Mouse (Mus musculus) 3T3-L1 (cell line): ENCODE measurements around the gene Ctsa.
A peak's percentile ranks its signal among the peaks of the same experiment; 100 is the strongest.

Source experiments
- DNase-seq: peaks from one replicate; pipeline ENCODE4 v3.0.0-alpha.2; 2015; ENCODE audit warnings: low read depth, low spot score

Gene Ctsa

DNA sequence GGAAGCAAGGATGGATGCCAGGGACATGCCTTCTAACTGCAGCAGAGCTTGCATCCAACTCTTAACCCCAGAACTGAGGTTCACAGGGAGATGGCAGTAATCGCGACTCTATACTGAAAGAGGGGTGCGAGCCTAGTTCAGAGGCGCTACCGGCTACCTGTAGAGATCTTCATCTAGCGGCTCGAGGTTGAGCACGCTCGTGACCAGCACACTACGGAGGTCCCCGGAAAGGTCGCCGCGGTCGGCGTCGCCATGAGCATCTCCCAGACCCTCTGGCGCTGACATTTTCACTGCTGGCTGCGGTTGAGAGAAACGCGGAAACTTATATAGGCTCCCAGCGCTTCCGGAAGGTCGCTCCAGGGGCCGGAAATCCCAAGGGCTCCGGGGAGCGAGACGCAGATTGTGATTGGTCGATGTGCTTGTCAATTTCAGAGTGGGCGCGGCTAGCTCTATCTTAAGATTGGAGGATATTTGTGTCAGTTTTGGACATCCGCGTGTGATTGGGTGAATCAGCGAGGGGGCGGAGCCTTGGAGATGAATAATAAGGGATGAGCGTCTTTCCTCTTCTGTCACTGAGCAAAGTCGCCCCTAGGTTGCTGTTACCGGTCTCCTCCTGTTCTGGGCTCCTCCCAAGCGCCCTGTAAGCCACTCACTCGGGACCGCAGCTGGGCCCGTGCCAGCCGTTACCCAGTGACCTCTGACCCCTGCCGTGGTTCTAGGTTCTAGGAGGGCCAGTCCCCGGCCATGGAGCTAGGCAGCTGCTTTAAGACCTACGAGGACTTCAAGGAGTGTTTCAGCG, 27.9 kb upstream of the Ctsa start, which contains the start of the genes Acot8 and Zswim3:
TSS of gene Acot8 (minus strand) at position 350 of the 799 bp plus-strand sequence.
TSS of gene Zswim3 (plus strand) at position 566 of the 799 bp plus-strand sequence.
- DNase-seq: peak; percentile 99

DNA sequence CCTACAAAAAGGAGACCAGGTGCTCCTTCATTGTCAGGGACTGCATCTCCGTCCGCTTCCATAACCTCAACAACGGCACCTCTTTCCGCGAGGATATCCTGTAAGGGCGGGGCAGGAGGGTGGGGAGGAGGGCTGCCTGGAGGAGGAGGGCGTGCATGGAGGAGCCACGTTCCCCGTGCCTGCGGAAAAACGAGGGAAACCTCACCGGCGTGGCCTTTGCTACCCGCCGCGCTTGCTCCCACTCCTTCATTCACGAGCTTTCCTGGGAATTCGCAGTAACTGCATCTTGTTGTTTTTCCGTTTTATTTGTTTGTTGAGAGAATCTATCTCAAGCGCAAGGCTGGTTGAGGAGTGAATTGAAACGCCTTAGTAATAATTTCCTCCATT, 27.3 kb upstream of the Ctsa start:
- DNase-seq: no peak

DNA sequence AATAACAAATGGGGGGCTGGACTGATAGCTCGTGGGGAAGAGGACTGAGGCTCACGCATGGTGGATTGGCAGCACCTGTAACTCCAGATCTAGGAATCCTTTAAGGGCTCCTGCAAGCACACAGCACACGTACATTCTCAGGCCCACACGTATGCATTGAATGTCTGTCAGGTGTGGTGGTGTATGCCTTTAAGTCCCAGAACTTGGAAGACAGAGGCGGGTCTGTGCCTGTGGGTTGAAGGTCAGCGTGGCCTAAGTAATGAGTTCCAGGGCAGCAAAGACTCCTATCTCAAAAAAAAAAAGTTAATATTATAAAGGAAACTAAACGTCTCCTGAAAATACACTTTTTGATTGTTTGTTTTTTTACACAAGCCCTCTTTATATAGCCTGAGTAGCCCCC, 26.1 kb upstream of the Ctsa start:
- DNase-seq: no peak

DNA sequence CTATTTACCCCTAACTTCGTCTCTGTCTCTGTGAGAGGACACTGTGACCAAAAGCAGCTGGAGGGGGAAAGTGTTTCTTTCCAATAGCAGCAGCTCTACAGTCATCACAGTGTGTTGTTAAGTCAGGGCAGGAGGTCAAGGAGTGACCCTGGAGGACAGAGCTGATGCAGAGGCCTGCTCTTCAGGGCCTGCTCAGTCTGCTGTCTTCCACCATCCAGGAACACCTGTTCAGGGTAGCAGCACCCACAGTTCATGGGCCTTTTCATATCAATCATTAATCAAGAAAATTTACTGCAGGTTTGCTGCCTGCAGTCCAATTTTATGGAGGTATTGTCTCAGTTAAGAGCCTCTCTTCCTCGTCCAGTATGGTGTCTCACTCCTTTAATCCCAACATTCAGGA, 19.1 kb upstream of the Ctsa start:
- no peak for DNase-seq

DNA sequence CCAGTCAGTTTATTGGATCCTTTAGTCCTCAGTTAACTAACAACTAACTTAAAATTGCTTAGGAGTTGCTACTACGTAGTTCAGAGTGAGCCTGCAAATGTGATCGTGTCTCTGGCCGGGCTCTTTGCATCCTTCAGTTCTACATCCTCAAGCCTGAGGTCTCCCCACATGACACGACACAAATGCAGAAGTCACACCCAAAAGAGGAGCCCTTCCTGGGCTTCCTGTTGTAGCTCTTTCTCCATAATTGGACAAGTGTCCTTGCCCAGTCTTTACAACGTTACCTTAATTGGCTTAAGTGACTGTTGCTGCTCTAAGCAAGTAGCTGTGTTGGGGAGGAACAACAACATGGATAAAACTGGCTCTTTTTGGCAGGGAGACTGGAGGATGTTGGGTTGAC, 17.3 kb upstream of the Ctsa start:
- DNase-seq: no peak

DNA sequence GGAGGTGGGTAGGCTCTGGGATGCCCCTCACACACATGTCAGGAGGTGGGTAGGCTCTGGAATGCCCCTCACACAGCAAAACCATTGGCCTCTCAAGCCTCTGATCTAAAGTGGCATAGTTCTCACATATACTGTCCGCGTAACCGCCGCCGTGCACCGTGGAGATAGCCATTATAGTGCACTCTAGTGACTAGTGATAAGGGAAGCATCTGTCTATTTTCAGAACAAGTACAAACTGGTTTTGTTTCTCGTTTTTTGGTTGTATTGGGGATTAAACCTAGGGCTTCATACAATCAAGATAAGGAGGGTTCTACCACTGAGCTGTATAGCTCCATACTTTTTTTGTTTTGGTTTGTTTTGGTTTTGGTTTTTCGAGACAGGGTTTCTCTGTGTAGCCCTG, 16.9 kb upstream of the Ctsa start:
- no peak for DNase-seq

DNA sequence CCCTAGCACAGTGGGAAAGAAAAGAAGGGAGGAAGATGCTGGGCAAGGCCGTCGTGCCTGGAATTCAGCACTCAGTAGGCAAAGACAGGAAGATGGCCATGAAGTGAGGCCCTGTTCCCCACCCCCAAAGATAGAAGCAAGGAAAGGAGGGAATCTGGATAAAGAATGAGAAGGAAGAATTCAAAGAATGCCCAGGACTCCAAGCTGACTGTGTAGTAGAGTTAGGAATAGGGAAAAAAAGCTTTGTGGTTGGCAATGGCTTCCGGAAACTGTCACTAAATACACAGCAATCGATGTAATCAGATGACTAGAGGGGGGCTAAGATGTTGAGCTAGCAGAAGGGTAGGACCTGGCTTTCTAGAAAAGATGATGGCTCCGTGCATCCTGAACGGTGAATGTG, 15.5 kb upstream of the Ctsa start:
- DNase-seq: peak; percentile 32

DNA sequence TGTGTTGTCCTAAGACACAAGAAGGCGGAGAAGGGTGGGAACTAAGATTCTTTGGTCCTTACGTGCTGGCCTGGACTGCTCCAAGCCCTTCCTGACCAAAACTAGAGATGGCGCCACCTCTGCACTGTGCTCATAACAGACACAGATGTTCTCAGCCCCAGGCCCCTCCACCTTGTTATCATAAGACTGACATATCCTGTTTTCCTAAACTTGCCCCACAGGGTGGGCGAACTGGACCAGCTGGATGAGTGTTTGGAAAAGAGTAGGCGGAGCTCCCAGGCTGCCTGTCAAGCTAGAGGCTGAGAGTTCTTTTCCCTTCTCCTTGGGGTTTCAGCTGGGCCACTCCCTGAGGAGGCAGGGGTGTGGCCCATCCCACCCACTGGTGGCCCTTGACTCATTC, 15.0 kb upstream of the Ctsa start:
- peak; percentile 55 for DNase-seq

DNA sequence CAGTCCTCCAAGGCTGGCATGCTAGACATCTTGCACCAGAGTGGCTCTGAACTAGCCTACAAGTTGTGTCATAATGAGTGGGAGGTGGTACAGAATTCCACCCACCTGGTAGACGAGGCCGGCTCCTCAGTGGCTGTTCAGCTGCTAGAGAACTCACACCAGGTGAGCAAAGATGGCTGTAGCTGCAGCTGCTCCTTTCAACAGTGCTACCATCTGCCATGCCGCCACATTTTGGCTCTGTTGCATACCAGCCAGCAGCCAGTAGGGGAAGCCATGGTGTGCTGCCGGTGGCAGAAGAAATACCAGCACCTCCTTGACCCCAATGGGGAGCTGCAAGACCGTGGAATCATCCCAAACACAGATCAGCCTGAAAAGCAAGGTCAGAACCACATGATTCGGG, 11.6 kb upstream of the Ctsa start:
- DNase-seq: no peak

DNA sequence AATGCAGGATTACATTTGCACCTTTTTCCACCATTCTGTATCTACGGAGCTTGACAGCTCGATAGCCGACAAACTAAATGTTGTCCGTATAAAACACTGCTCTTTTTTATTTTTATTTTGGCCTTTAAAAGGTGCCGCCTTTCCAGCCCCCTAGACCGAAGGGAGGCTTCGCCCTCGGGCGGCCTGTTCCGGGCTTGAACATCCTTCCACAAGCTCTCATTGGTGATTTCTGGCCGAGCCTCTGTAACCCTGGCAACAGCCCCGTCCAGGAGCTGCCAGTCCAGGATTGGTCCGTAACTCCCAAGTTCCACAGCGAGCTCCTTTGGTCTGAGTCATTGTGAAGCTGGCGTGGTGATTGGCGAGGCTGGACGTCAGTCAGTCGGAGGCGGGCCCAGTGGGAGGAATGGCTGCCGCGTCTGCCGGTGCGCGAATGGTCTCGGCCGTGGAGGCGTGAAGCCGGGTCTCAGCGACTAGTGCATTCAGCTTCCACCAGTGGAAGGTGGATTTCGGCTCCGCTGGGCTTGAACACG, 10.0 kb upstream of the Ctsa start, which contains the start of gene Zswim1:
TSS of gene Zswim1 (plus strand) at position 51 of the 530 bp plus-strand sequence.
- peak; percentile 100 for DNase-seq

DNA sequence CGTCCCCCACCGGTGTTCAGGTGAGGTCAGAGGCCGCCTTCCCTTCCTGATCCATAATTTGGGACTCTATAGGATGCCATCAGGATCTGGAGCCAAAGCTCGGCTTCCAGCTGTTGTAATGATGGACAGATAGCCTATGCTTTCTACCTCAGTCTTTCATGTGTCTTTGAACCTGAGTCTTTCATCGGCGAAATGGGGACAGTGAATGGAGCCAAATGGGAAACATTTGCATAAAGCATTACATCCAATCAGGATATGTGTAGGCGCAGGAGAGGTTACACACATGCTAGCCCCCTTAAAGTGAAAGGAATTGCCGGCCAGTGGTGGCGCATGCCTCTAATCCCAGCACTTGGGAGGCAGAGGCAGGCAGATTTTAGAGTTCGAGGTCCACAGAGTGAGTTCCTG, 9.5 kb upstream of the Ctsa start:
- peak; percentile 81 for DNase-seq

DNA sequence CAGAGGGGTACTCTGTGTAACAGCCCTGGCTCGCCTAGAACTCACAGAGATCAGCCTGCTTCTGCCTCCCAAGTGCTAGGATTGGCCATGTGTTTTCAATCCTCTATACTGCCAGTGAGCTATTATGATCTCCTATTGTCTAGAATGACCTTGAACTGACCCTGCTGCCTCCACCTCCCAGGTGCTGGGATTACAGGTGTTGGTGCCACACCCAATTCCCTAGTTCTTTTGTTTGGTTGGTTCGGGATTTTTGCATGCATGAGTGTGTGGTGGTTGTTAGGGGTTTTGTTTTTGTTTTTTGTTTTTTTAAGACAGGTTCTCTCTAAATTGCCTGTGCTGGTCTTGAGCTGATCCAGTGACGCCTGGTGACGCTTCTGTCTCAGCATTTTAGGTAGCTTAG, 8.7 kb upstream of the Ctsa start:
- no peak for DNase-seq

DNA sequence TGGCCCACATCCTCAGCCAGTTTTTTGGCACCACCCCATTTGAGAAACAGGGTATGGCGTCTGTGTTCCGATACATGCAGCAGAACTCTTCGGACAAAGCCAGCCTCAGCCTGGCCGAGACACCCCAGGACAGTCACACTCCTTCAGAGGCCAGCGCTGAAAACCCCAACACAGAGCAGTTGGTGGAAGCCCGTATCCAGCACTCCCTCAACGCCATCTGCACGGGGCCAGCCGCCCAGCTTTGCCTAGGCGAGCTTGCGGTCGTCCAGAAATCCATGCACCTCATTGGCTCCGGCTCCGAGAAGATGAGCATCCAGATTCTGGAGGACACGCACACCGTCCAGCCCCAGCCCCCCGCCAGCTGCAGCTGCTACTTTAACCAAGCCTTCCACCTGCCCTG, 7.2 kb upstream of the Ctsa start:
- DNase-seq: no peak

DNA sequence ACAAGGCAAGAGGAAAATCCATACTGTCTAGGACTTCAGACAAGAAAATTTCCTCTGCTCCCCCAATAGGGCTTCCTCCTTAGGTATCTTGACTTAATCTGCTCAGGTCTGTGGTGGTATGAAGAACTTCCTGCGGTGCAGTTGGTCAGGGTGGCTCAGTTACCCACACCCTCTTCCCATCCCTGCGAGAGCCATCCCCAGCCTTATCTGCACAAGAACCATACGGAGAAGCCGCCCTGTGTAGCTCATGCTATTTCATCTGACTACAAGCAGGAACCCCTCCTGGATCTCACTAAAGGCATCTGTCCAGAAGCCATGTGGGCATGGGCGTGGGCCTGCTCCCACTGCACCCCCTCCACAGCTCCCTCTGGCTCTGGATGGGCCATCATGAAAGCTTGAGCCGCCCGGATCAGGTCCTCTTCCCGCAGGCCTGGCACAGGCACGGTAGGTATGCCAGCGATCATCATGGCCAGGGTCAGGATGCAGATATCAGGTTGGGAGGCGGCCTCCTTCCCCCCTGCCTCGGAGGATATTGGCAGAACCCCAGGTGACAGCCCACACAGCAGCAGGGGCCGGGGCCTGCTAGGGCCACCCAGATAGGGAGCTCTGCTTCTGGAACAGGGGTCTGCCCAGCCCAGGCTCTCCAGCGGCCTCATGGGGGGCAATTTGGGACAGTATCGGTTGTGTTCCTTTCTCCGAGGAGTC, 5.4 kb upstream of the Ctsa start:
- no peak for DNase-seq

DNA sequence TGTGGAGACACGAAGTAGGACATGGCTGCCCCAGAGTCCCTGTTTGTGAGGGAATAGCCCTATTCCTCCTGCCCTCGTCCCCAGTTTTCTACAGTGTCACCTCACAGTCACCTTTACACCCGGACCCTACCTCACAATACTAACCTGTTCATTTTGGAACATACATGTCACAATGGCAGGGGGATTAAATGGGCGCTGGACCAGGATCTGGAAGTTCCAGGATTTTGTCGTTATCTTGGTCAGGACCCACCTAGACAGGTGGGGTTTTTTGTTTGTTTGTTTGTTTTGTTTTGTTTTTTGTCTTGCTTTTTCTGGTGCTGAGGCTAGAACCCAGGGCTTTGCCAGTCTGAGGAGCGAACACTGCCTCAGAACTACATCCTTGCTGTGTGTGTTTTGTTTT, 4.2 kb upstream of the Ctsa start, which contains the start of gene Spata25:
TSS of gene Spata25 (minus strand) at position 101 of the 400 bp plus-strand sequence.
- no peak for DNase-seq

DNA sequence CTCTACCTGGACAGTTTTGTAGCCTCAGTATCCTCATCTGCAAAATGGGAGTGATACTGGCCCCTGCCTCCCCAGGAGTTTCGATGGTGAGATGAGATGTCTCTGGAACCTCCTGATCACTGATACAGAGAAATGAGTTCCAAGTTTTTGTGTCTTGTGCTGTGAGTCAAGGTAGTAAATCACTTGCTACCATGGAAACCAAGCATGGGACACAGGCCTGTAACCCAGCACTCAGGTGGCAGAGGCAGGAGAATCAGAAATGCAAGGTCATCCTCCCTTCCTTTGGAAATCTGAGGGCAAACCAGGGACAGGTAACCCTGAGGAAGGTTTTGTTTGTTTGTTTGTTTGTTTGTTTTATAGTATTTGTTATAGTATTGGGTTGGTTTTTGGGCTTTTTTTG, 3.6 kb upstream of the Ctsa start:
- peak; percentile 44 for DNase-seq

DNA sequence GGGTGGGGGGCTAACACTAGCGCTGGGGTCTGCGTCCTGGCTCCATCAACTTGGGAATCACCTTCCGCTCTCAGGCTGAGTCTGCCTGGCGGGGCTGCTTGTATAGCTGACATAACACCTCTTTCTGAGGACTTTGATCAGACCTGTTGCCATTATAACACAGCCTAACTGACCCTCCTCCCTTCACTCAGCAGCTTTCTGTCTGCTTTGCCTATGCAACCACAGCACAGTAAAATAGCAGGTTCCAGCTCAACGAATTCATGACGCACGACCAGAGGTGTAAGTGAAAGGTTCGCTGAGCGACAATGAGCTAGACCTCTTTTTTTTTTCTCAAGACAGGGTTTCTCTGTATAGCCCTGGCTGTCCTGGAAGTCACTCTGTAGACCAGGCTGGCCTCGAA, 1.6 kb upstream of the Ctsa start:
- no peak for DNase-seq

DNA sequence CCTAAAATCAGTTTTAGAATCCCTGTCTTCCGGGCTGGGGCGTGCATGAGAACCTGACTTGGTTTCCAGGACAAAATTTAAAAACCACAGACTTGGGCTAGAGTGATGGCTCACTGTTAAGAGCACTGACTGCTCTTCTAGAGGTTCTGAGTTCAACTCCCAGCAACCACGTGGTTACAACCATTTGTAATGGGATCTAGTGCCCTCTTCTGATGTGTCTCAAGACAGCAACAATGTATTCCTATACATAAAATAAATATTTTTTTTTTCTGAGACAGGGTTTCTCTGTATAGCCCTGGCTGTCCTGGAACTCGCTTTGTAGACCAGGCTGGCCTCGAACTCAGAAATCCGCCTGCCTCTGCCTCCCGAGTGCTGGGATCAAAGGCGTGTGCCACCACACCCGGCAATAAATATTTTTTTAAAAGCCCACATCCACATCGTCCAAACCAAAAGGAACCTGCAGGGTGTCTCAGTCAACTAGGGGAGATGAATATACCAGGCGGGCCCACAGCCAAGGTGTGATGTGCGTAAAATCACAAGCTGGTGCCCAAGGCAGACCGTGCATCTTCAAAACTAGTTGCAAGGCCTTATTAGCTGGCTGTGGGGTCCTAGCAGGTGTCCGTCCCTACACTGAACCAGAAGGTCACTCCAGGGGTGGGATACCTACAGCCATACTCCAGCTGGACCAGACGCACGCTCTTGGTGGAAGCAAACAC, 483 bp upstream of the Ctsa start:
- peak; percentile 55 for DNase-seq

DNA sequence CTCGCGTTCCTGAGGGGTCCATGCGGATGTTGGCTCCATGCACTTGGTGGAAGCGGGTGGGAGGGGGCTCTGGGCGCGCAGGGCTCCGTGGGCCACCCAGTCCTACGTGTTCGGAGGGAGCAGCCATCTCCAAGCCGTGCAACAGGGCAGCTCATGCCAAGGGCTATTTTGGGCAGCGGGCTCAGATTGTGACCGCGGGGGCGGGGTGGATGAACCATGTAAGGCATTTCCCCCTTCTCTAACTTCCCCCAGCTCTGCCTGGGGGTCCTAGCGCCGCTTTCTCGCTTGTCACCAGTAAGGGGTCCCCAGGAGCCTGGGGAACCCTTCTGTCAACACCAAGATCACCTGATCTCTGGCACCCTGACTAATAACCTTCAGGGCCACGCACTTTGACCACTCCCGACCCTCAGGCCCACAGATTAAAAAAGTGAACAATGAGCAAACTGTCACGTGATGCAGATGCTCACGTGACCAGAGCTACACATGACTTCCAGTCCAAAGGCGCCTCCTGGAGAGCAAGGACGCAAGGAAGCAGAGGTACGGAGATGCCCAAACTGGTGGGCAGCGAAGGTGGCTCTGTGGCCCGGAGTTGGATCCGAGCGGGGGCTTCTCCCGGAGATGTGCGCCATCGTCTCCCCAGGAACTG, 764 bp downstream of the Ctsa start, which contains the start of gene Neurl2:
TSS of gene Neurl2 (minus strand) at position 143 of the 646 bp plus-strand sequence.
- peak; percentile 98 for DNase-seq

DNA sequence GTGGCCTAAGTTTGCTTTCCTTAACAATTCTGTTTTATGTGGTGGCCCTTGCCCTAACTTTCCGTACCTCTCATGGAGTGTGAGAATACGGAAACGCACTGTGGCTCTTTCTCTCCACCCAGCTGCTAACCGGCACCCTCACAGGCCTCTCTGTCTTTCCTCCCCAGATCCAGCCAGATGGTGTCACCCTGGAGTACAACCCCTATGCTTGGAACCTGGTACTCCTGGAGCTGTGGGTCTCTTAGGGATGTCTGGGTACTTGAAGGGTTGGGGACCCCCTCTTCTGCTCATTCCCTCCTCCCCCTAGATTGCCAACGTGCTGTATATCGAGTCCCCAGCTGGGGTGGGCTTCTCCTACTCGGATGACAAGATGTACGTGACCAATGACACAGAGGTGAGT, 1.9 kb downstream of the Ctsa start:
- DNase-seq: peak; percentile 72

DNA sequence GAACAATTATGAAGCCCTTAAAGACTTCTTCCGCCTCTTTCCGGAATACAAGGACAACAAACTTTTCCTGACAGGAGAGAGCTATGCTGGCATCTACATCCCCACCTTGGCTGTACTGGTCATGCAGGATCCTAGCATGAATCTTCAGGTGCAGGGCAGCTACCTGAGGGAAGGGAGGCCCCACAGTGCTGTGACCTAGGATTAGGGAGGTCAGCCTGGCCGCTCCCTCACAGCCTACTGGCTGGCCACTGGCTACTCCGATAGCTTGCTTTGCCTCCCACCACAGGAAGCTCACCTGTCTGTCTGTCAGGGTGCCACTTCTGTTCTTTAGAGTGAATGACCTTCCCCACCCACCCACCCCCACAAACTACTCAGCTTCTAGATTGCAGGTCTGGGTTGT, 2.5 kb downstream of the Ctsa start:
- DNase-seq: no peak
